Mouse (Mus musculus) testis, adult 2 months (tissue): ENCODE results near the gene Sod2.

Experiments used
- CTCF ChIP-seq: fragments of 200-500 bp; IDR thresholded peaks from 2 replicates; pipeline ENCODE4 v1.5.1; 2012; ENCODE audit warnings: low read depth, mild to moderate bottlenecking, inconsistent platforms, low read length, moderate library complexity; ENCODE audit not compliant: control insufficient read depth, insufficient read depth, insufficient replicate concordance
- POLR2A ChIP-seq: fragments of 200-500 bp; IDR thresholded peaks from 2 replicates; pipeline ENCODE4 v1.6.1; 2012; ENCODE audit warnings: low read depth, mild to moderate bottlenecking, inconsistent platforms, low read length, moderate library complexity; ENCODE audit not compliant: control insufficient read depth

- peak; percentile 79 for TF ChIP-seq POLR2A
- no peak for TF ChIP-seq CTCF
Measured at GRCm38 (mm10) chr17:12960331-12960873, 46.2 kb upstream of the Sod2 start, which contains the start of gene Acat2.
